Mouse (Mus musculus): ENCODE measurements around the gene Nipsnap3a. TPM values are rescaled to one million over a fixed set of nuclear protein-coding genes. Genes with fewer than 3 reads are reported as not detected.
A peak's percentile ranks its signal among the peaks of the same experiment; 100 is the strongest.

Nipsnap3a gene
- total and polyA plus RNA-seq, 3 experiments, result not detected

DNA sequence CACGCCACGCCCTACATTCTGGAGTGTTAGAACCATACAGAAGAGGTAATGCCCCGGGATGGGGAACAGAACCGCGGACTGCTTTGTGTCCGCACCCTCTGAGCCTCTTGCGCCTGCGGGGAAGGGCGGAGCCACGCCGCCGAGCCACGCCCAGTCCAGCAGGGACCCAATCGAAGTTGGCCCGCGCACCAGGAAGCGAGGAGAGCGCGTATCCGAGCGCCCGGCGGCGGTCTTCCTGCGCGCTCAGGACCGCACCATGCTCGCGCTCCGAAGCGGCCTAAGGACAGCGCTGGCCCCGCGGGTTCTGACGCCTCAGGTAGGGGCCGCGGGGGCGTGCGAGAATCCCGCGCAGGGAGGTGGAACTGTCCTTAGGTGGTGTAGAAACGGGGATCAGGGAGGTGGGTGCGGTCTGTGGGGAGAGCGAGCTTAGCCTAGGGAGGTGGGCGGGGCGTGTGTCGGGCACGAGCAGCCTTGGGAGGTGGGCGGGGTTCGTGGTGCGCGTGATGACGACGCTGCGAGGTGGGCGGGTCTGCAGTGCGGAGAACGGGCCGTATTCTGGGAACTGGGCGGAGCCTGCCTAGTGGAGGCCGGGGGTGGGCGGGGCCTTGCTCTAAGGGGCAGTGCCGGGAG, 22.8 kb downstream of the Nipsnap3a start, which contains the start of gene Nipsnap3b (continued):
- 0 out of 2 replicates have a peak, but pooled peaks have one; percentile 6 for TF ChIP-seq TCF12 (IDR thresholded peaks at IDR 0.05; ENCODE audit: low read depth, low read length)

DNA sequence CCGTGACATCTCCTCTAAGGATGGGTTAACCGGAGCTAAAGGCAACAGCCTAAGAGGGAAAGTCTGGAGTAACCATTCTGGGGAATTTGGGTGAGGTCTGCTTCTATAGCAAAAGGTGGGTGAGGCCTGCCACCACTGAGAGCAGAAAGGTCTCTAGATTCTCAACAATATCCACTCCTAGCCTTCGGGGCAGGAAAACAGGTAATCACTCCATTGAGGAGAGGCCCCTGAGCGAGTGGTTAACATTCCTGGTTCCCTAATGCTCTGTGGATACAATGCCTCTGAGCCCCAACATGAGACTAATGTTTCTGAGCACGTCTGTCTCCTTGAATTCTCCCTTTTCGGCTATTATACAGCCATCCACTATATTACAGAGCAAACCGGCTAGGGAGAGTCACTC, 25.3 kb downstream of the Nipsnap3a start:
- Histone ChIP-seq H3K9ac (ENCODE audit: control insufficient read depth, low read depth, low read length, poor library complexity, severe bottlenecking) (no peak overlapping the region), H3K27ac (ENCODE audit: control insufficient read depth, low read depth, low read length) (no peak overlapping the region), H3K4me1 (ENCODE audit: control insufficient read depth in 1 of 2, insufficient read depth in 2 of 2, low read length in 2 of 2) (peaks cover 0 to 3% of the 10 kb centered on the region in 2 experiments; a peak in 1 of 4 replicates), H3K79me2 (ENCODE audit: control insufficient read depth, insufficient read depth, low read length, poor library complexity) (peaks cover 2% of the 10 kb centered on the region; the same call in 1 of the 2 replicates), H3K27me3 (ENCODE audit: control insufficient read depth in 1 of 2, insufficient read depth in 2 of 2, low read length in 2 of 2) (no peaks in the 10 kb centered on the region), H3K9me3 (replicated peaks; ENCODE audit: insufficient read depth, low read length) (no peaks in the 10 kb centered on the region; the same call in 1 of the 2 replicates), H3K4me3 (ENCODE audit: control insufficient read depth in 1 of 2, insufficient read depth in 1 of 2, low read depth in 2 of 2, low read length in 2 of 2) (no peak overlapping the region), H3K36me3 (ENCODE audit: control insufficient read depth in 1 of 2, insufficient read depth in 2 of 2, low read length in 2 of 2) (peaks cover 0 to 15% of the 10 kb centered on the region in 2 experiments; a peak in 3 of 4 replicates)
- no peak for DNase-seq (ENCODE audit: low read depth, low spot score)
- no peak for TF ChIP-seq BHLHE40 (IDR thresholded peaks at IDR 0.05; ENCODE audit: borderline replicate concordance, low read depth, low read length)
- no peak for TF ChIP-seq USF1 (IDR thresholded peaks at IDR 0.05; ENCODE audit: low read depth, low read length)
- TF ChIP-seq TCF12 (IDR thresholded peaks at IDR 0.05; ENCODE audit: low read depth, low read length), result no peak
- no peak for TF ChIP-seq CHD2 (IDR thresholded peaks at IDR 0.05; ENCODE audit: low read length)
- TF ChIP-seq POLR2AphosphoS2 (IDR thresholded peaks at IDR 0.05; ENCODE audit: low read length), result no peak
- no peak for TF ChIP-seq MYC (IDR thresholded peaks at IDR 0.05; ENCODE audit: low read depth, low read length)
- no peak for TF ChIP-seq MAX (IDR thresholded peaks at IDR 0.05; ENCODE audit: low read length)
- no peak for TF ChIP-seq NRF1 (IDR thresholded peaks at IDR 0.05; ENCODE audit: insufficient read depth, low read depth, low read length, poor library complexity, severe bottlenecking)
- TF ChIP-seq ETS1 (IDR thresholded peaks at IDR 0.05; ENCODE audit: low read depth, low read length), result no peak
- TF ChIP-seq MEF2A (IDR thresholded peaks at IDR 0.05; ENCODE audit: extremely low read depth, insufficient replicate concordance, low read depth, low read length, poor library complexity, severe bottlenecking), result no peak
- no peak for TF ChIP-seq MAFK (IDR thresholded peaks at IDR 0.05; ENCODE audit: borderline replicate concordance, low read depth, low read length)
- no peak for TF ChIP-seq ZKSCAN1 (IDR thresholded peaks at IDR 0.05; ENCODE audit: low read depth, low read length)

DNA sequence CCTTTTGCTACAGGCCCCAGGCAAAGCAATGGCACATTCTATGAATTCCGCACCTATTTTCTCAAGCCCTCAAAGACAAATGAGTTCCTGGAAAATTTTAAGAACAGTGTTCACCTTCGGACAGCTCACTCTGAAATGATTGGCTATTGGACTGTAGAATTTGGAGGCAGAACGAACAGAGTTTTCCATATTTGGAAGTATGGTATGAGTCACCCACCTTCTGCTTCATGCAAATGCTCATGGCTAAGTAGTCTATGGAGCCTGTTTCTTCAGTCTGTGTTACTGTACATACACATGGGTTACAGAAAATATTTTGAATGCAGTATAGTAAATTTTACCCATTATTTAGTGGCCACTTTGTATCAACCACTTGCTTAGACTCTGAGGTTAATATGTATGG, 26.0 kb downstream of the Nipsnap3a start:
- Histone ChIP-seq H3K9ac (ENCODE audit: control insufficient read depth, low read depth, low read length, poor library complexity, severe bottlenecking) (no peak overlapping the region), H3K27me3 (ENCODE audit: control insufficient read depth in 1 of 2, insufficient read depth in 2 of 2, low read length in 2 of 2) (no peaks in the 10 kb centered on the region), H3K4me1 (ENCODE audit: control insufficient read depth in 1 of 2, insufficient read depth in 2 of 2, low read length in 2 of 2) (peaks cover 0 to 3% of the 10 kb centered on the region in 2 experiments; a peak in 1 of 4 replicates), H3K9me3 (replicated peaks; ENCODE audit: insufficient read depth, low read length) (no peaks in the 10 kb centered on the region; the same call in 1 of the 2 replicates), H3K79me2 (ENCODE audit: control insufficient read depth, insufficient read depth, low read length, poor library complexity) (peaks cover 2% of the 10 kb centered on the region; the same call in 1 of the 2 replicates), H3K4me3 (ENCODE audit: control insufficient read depth in 1 of 2, insufficient read depth in 1 of 2, low read depth in 2 of 2, low read length in 2 of 2) (no peak overlapping the region), H3K27ac (ENCODE audit: control insufficient read depth, low read depth, low read length) (no peak overlapping the region), H3K36me3 (ENCODE audit: control insufficient read depth in 1 of 2, insufficient read depth in 2 of 2, low read length in 2 of 2) (peaks cover 0 to 15% of the 10 kb centered on the region in 2 experiments; a peak in 3 of 4 replicates)
- no peak for TF ChIP-seq GATA1 (IDR thresholded peaks at IDR 0.05; ENCODE audit: low read depth, low read length)
- no peak for TF ChIP-seq MAX (IDR thresholded peaks at IDR 0.05; ENCODE audit: low read length)
- TF ChIP-seq CHD1 (IDR thresholded peaks at IDR 0.05; ENCODE audit: low read depth, low read length), result no peak
- no peak for TF ChIP-seq NELFE (IDR thresholded peaks at IDR 0.05; ENCODE audit: low read depth, low read length)
- TF ChIP-seq ZKSCAN1 (IDR thresholded peaks at IDR 0.05; ENCODE audit: low read depth, low read length), result no peak
- no peak for TF ChIP-seq TCF12 (IDR thresholded peaks at IDR 0.05; ENCODE audit: low read depth, low read length)
- TF ChIP-seq POLR2A (IDR thresholded peaks at IDR 0.05; ENCODE audit: control insufficient read depth in 1 of 2, insufficient read depth in 1 of 2, low read depth in 1 of 2, low read length in 2 of 2, poor library complexity in 1 of 2), result no peak
- TF ChIP-seq USF2 (IDR thresholded peaks at IDR 0.05; ENCODE audit: borderline replicate concordance in 1 of 2, insufficient read depth in 1 of 2, low read depth in 1 of 2, low read length in 2 of 2), result no peak
- no peak for TF ChIP-seq USF1 (IDR thresholded peaks at IDR 0.05; ENCODE audit: low read depth, low read length)
- no peak for TF ChIP-seq GABPA (IDR thresholded peaks at IDR 0.05; ENCODE audit: low read depth, low read length)
- DNase-seq (ENCODE audit: low read depth, low spot score), result no peak
